ENCODE assay signal across 17 mouse cellular contexts in genomic region chr15:81898751-81899150, GRCm38 (mm10). TPM values are rescaled to one million over a fixed set of nuclear protein-coding genes. Genes with fewer than 3 reads are reported as not detected.
DNase-seq lines count a peak whose midpoint lies in the region; ATAC-seq and TF ChIP-seq lines count a peak whose summit lies in the region.
"Had no signal": no experiment of that assay in that cellular context is flagged by ENCODE, and none has a peak within 500 bp of the region (broad histone marks: within the 10 kb centered on the region; RNA-seq: fewer than 3 reads in every experiment).

No protein-coding gene starts in this region.

- H3K4me2 ChIP-seq in kidney, embryonic 15.5 days, result no peak overlapping the region
- no peak overlapping the region for H3K4me2 ChIP-seq in heart, postnatal 0 days (ENCODE audit: low read depth, low read length)
- H3K4me2 ChIP-seq in forebrain, embryonic 15.5 days (replicated peaks), result no peak overlapping the region
- H3K4me2 ChIP-seq: embryonic facial prominence, embryonic 12.5 days; hindbrain, embryonic 14.5 days; midbrain, embryonic 13.5 days had no signal

- DNase-seq in gastrocnemius, adult 18-20 months (ENCODE audit: low spot score), result peak; percentile 53
- no peak for DNase-seq in gastrocnemius, postnatal 36 days
- no peak for DNase-seq in kidney, adult 9 months
- peak; percentile 66 for DNase-seq in cerebellum, adult 9-11 months
- peak; percentile 53 for DNase-seq in heart, postnatal 0 days (ENCODE audit: low spot score)
- DNase-seq: adrenal gland, postnatal 10 days; B cell, adult 2 months; kidney, adult 2 months; lung, adult 18-20 months; lung, postnatal 4 days; thymus, adult 18-20 months had no signal

- no peak overlapping the region for H3K9ac ChIP-seq in kidney, embryonic 15.5 days
- no peak overlapping the region for H3K9ac ChIP-seq in heart, postnatal 0 days (replicated peaks; ENCODE audit: low read depth, low read length)
- H3K9ac ChIP-seq in forebrain, embryonic 15.5 days (replicated peaks), result no peak overlapping the region
- H3K9ac ChIP-seq: embryonic facial prominence, embryonic 12.5 days; hindbrain, embryonic 14.5 days; midbrain, embryonic 13.5 days had no signal

- H3K4me3 ChIP-seq in kidney, embryonic 15.5 days (replicated peaks), result no peak overlapping the region
- H3K4me3 ChIP-seq in heart, postnatal 0 days (ENCODE audit: low read depth, low read length), result no peak overlapping the region
- H3K4me3 ChIP-seq in forebrain, embryonic 15.5 days, result no peak overlapping the region
- H3K4me3 ChIP-seq: embryonic facial prominence, embryonic 12.5 days; midbrain, embryonic 13.5 days had no signal

- 90% methylated on average over 2 of the region's 2 CpGs for WGBS in kidney, embryonic 15.5 days
- WGBS in heart, postnatal 0 days, result 30% methylated on average over 2 of the region's 2 CpGs
- WGBS in forebrain, embryonic 15.5 days, result 84% methylated on average over 2 of the region's 2 CpGs

- no peak for TF ChIP-seq CTCF in heart, postnatal 0 days (IDR thresholded peaks at IDR 0.05; ENCODE audit: low read depth)

- ATAC-seq in kidney, embryonic 15.5 days (replicated peaks; ENCODE audit: low FRiP score), result no peak
- peak; percentile 83 for ATAC-seq in heart, postnatal 0 days (ENCODE audit: insufficient read depth, low read depth)
- ATAC-seq in forebrain, embryonic 15.5 days (replicated peaks), result no peak
- no peak for ATAC-seq in monocyte, adult 5-6 weeks (replicated peaks; ENCODE audit: insufficient number of reproducible peaks, low FRiP score, low TSS enrichment, poor library complexity, severe bottlenecking)
- ATAC-seq: midbrain, embryonic 13.5 days had no signal

- 0 out of 2 replicates have a peak, but pooled peaks cover 14% of the 10 kb centered on the region for H3K4me1 ChIP-seq in kidney, embryonic 15.5 days
- peaks cover 9% of the 10 kb centered on the region; the same call in 1 of the 2 replicates for H3K4me1 ChIP-seq in heart, postnatal 0 days (ENCODE audit: control insufficient read depth, insufficient read depth)
- H3K4me1 ChIP-seq in forebrain, embryonic 15.5 days, result no peaks in the 10 kb centered on the region
- H3K4me1 ChIP-seq: embryonic facial prominence, embryonic 12.5 days; midbrain, embryonic 13.5 days had no signal

- peaks cover 95% of the 10 kb centered on the region for H3K36me3 ChIP-seq in kidney, embryonic 15.5 days
- H3K36me3 ChIP-seq in heart, postnatal 0 days (replicated peaks; ENCODE audit: control insufficient read depth, insufficient read depth, low read length), result peaks cover 76% of the 10 kb centered on the region
- peaks cover 72% of the 10 kb centered on the region for H3K36me3 ChIP-seq in forebrain, embryonic 15.5 days

- H3K27me3 ChIP-seq in kidney, embryonic 15.5 days, result no peaks in the 10 kb centered on the region
- no peaks in the 10 kb centered on the region for H3K27me3 ChIP-seq in heart, postnatal 0 days (ENCODE audit: control insufficient read depth, insufficient read depth, low read length)
- no peaks in the 10 kb centered on the region for H3K27me3 ChIP-seq in forebrain, embryonic 15.5 days
- H3K27me3 ChIP-seq: embryonic facial prominence, embryonic 12.5 days; midbrain, embryonic 13.5 days had no signal

- no peaks in the 10 kb centered on the region for H3K9me3 ChIP-seq in kidney, embryonic 15.5 days (replicated peaks)
- no peaks in the 10 kb centered on the region for H3K9me3 ChIP-seq in heart, postnatal 0 days (replicated peaks; ENCODE audit: control insufficient read depth, low read length)
- no peaks in the 10 kb centered on the region for H3K9me3 ChIP-seq in forebrain, embryonic 15.5 days
- H3K9me3 ChIP-seq: embryonic facial prominence, embryonic 12.5 days; midbrain, embryonic 13.5 days had no signal

- H3K27ac ChIP-seq in kidney, embryonic 15.5 days, result peak overlapping the region; percentile 66
- H3K27ac ChIP-seq in heart, postnatal 0 days (ENCODE audit: low read depth), result peak overlapping the region; percentile 49
- no peak overlapping the region for H3K27ac ChIP-seq in forebrain, embryonic 15.5 days (replicated peaks)
- H3K27ac ChIP-seq: embryonic facial prominence, embryonic 12.5 days; hindbrain, embryonic 14.5 days; midbrain, embryonic 13.5 days had no signal

- TF ChIP-seq EP300 in heart, postnatal 0 days (IDR thresholded peaks at IDR 0.05; ENCODE audit: low read depth), result no peak

- intact Hi-C loops in gastrocnemius, postnatal 36 days (cut with DNase I), result no loop called here

RNA-seq across cellular contexts. Expression of gene Aco2, which starts 26.6 kb away (rescaled TPM):
- total RNA-seq in gastrocnemius, adult 18-20 months (2021), result 1,000 to 10,000 TPM; 1,165 to 1,199 TPM
- total RNA-seq in gastrocnemius, postnatal 36 days (2021), result 1,000 to 10,000 TPM; 1,185 to 1,290 TPM
- 216 and 224 TPM in 2 replicates for polyA plus RNA-seq in kidney, embryonic 15.5 days (2015; fragmentation: Nextera tagmentation; extraction: Ambion mirVana)
- total RNA-seq in heart, postnatal 0 days (2014; rRNA removed; ENCODE audit: low replicate concordance), result 2,020 and 2,039 TPM in 2 replicates
- polyA plus RNA-seq in heart, postnatal 0 days (2015; fragmentation: Nextera tagmentation; extraction: Ambion mirVana), result 1,019 and 1,040 TPM in 2 replicates
- 243 and 244 TPM in 2 replicates for polyA plus RNA-seq in forebrain, embryonic 15.5 days (2015; fragmentation: Nextera tagmentation; extraction: Ambion mirVana)
- total RNA-seq in monocyte, adult 5-6 weeks (2017), result 103 to 166 TPM (median 150 TPM) in 3 replicates

RNA-seq across cellular contexts. Expression of gene Phf5a, which starts 27.0 kb away (rescaled TPM):
- total RNA-seq in gastrocnemius, adult 18-20 months (2021), result 10 to 100 TPM; 35.5 to 35.7 TPM
- 10 to 100 TPM; 38.1 to 39.4 TPM for total RNA-seq in gastrocnemius, postnatal 36 days (2021)
- 159 and 163 TPM in 2 replicates for polyA plus RNA-seq in kidney, embryonic 15.5 days (2015; fragmentation: Nextera tagmentation; extraction: Ambion mirVana)
- total RNA-seq in heart, postnatal 0 days (2014; rRNA removed; ENCODE audit: low replicate concordance), result 26.9 and 31.0 TPM in 2 replicates
- polyA plus RNA-seq in heart, postnatal 0 days (2015; fragmentation: Nextera tagmentation; extraction: Ambion mirVana), result 60.7 and 65.3 TPM in 2 replicates
- 124 and 128 TPM in 2 replicates for polyA plus RNA-seq in forebrain, embryonic 15.5 days (2015; fragmentation: Nextera tagmentation; extraction: Ambion mirVana)
- 54.7 to 91.7 TPM (median 58.7 TPM) in 3 replicates for total RNA-seq in monocyte, adult 5-6 weeks (2017)

RNA-seq across cellular contexts. Expression of gene Polr3h, which starts 27.3 kb away (rescaled TPM):
- total RNA-seq in gastrocnemius, adult 18-20 months (2021), result 1 to 10 TPM; 5.8 to 7.2 TPM
- total RNA-seq in gastrocnemius, postnatal 36 days (2021), result 1 to 10 TPM; 7.7 TPM
- 80.1 and 80.8 TPM in 2 replicates for polyA plus RNA-seq in kidney, embryonic 15.5 days (2015; fragmentation: Nextera tagmentation; extraction: Ambion mirVana)
- total RNA-seq in heart, postnatal 0 days (2014; rRNA removed; ENCODE audit: low replicate concordance), result 8.4 and 14.8 TPM in 2 replicates
- polyA plus RNA-seq in heart, postnatal 0 days (2015; fragmentation: Nextera tagmentation; extraction: Ambion mirVana), result 315 and 321 TPM in 2 replicates
- polyA plus RNA-seq in forebrain, embryonic 15.5 days (2015; fragmentation: Nextera tagmentation; extraction: Ambion mirVana), result 89.8 and 91.2 TPM in 2 replicates
- 7.9 to 13.7 TPM (median 8.1 TPM) in 3 replicates for total RNA-seq in monocyte, adult 5-6 weeks (2017)

RNA-seq across cellular contexts. Expression of gene Csdc2, which starts 37.8 kb away (rescaled TPM):
- total RNA-seq in gastrocnemius, adult 18-20 months (2021), result 1 to 10 TPM; 1.0 to 1.5 TPM
- 1 to 10 TPM; 1.8 to 2.3 TPM for total RNA-seq in gastrocnemius, postnatal 36 days (2021)
- polyA plus RNA-seq in kidney, embryonic 15.5 days (2015; fragmentation: Nextera tagmentation; extraction: Ambion mirVana), result 24.7 and 30.7 TPM in 2 replicates
- total RNA-seq in heart, postnatal 0 days (2014; rRNA removed; ENCODE audit: low replicate concordance), result 2.0 and 2.8 TPM in 2 replicates
- polyA plus RNA-seq in heart, postnatal 0 days (2015; fragmentation: Nextera tagmentation; extraction: Ambion mirVana), result 7.7 and 7.9 TPM in 2 replicates
- polyA plus RNA-seq in forebrain, embryonic 15.5 days (2015; fragmentation: Nextera tagmentation; extraction: Ambion mirVana), result 130 and 133 TPM in 2 replicates
- 0.19 TPM in 1 of 3 replicates, not detected in the others for total RNA-seq in monocyte, adult 5-6 weeks (2017)

RNA-seq across cellular contexts. Expression of gene Tob2, which starts 40.2 kb away (rescaled TPM):
- total RNA-seq in gastrocnemius, adult 18-20 months (2021), result 100 to 1,000 TPM in 1 of 2 experiments, 10 to 100 TPM in 1; 89.1 to 174 TPM
- total RNA-seq in gastrocnemius, postnatal 36 days (2021), result 100 to 1,000 TPM in 1 of 2 experiments, 10 to 100 TPM in 1; 90.3 to 144 TPM
- polyA plus RNA-seq in kidney, embryonic 15.5 days (2015; fragmentation: Nextera tagmentation; extraction: Ambion mirVana), result 28.2 and 29.3 TPM in 2 replicates
- total RNA-seq in heart, postnatal 0 days (2014; rRNA removed; ENCODE audit: low replicate concordance), result 19.2 and 75.8 TPM in 2 replicates
- 16.0 and 18.2 TPM in 2 replicates for polyA plus RNA-seq in heart, postnatal 0 days (2015; fragmentation: Nextera tagmentation; extraction: Ambion mirVana)
- 20.2 and 21.1 TPM in 2 replicates for polyA plus RNA-seq in forebrain, embryonic 15.5 days (2015; fragmentation: Nextera tagmentation; extraction: Ambion mirVana)
- 27.1 to 48.1 TPM (median 29.4 TPM) in 3 replicates for total RNA-seq in monocyte, adult 5-6 weeks (2017)

Comparison
In these comparisons a context has a peak if more than half of its experiments do, and no peak if none do; other contexts are left out.
1. DNase-seq: peak in gastrocnemius, adult 18-20 months (single experiment), cerebellum, adult 9-11 months (single experiment) and heart, postnatal 0 days (single experiment); none in gastrocnemius, postnatal 36 days (0 of 2) and kidney, adult 9 months (single experiment).